Mouse (Mus musculus): Measurements from ENCODE around the gene Pdgfa. TPM values are rescaled to one million over a fixed set of nuclear protein-coding genes. Genes with fewer than 3 reads are reported as not detected.

Gene Pdgfa
- total RNA-seq, 2 experiments from 2014 or later, result 24.6 to 34.8 TPM

Other genes starting within 250 kb of the Pdgfa start
- 10 to 100 TPM in 1 of 2 experiments, 1 to 10 TPM in 1; 7.9 to 15.8 TPM for gene Fam20c, start 242.9 kb downstream of the Pdgfa start, total RNA-seq (2021)
- gene Gm5294, start 177.3 kb downstream of the Pdgfa start, total RNA-seq (2021), result not detected
- 10 to 100 TPM; 44.4 to 67.4 TPM for gene Prkar1b, start 152.6 kb upstream of the Pdgfa start, total RNA-seq (2021)
- 10 to 100 TPM; 17.1 to 19.4 TPM for gene Dnaaf5, start 152.9 kb upstream of the Pdgfa start, total RNA-seq (2021)
- 10 to 100 TPM; 59.1 to 83.8 TPM for gene Sun1, start 203.3 kb upstream of the Pdgfa start, total RNA-seq (2021)